ENCODE assay signal across 23 mouse cellular contexts in genomic region chr3:54274651-54275050, GRCm38 (mm10).
DNase-seq lines count a peak whose midpoint lies in the region; ATAC-seq and TF ChIP-seq lines count a peak whose summit lies in the region.
"Had no signal": no experiment of that assay in that cellular context is flagged by ENCODE, and none has a peak within 500 bp of the region (broad histone marks: within the 10 kb centered on the region; RNA-seq: fewer than 3 reads in every experiment).

No protein-coding gene starts in this region.

- H3K9ac ChIP-seq in heart, embryonic 16.5 days (ENCODE audit: low read length) = no peak overlapping the region
- H3K9ac ChIP-seq in lung, postnatal 0 days (replicated peaks; ENCODE audit: low read depth) = no peak overlapping the region
- H3K9ac ChIP-seq: hindbrain, embryonic 13.5 days had no signal

- no peak overlapping the region for H3K4me3 ChIP-seq in heart, embryonic 16.5 days (ENCODE audit: low read length)
- H3K4me3 ChIP-seq in heart, embryonic 10.5 days = no peak overlapping the region
- H3K4me3 ChIP-seq in lung, postnatal 0 days (ENCODE audit: low read depth, low read length) = no peak overlapping the region
- H3K4me3 ChIP-seq: embryonic facial prominence, embryonic 10.5 days; forebrain, embryonic 10.5 days; hindbrain, embryonic 13.5 days had no signal

- H3K9me3 ChIP-seq in heart, embryonic 16.5 days (replicated peaks; ENCODE audit: control insufficient read depth, low read length) = no peaks in the 10 kb centered on the region
- H3K9me3 ChIP-seq in heart, embryonic 10.5 days = no peaks in the 10 kb centered on the region
- H3K9me3 ChIP-seq in lung, postnatal 0 days (ENCODE audit: low read length) = no peaks in the 10 kb centered on the region
- H3K9me3 ChIP-seq: embryonic facial prominence, embryonic 10.5 days; forebrain, embryonic 10.5 days; hindbrain, embryonic 13.5 days had no signal

- 40% methylated on average over 7 of the region's 7 CpGs for WGBS in heart, embryonic 16.5 days
- 69% methylated on average over 7 of the region's 7 CpGs for WGBS in heart, embryonic 10.5 days
- WGBS in lung, postnatal 0 days = 45% methylated on average over 7 of the region's 7 CpGs

- no peak overlapping the region for H3K4me2 ChIP-seq in heart, embryonic 16.5 days (ENCODE audit: low read depth, low read length)
- H3K4me2 ChIP-seq in lung, postnatal 0 days (replicated peaks; ENCODE audit: low read depth, low read length) = no peak overlapping the region
- H3K4me2 ChIP-seq: hindbrain, embryonic 13.5 days had no signal

- H3K4me1 ChIP-seq in heart, embryonic 16.5 days (ENCODE audit: control insufficient read depth, insufficient read depth, low read length) = peaks cover 6% of the 10 kb centered on the region; the same call in 1 of the 2 replicates
- H3K4me1 ChIP-seq in heart, embryonic 10.5 days = peaks cover 3% of the 10 kb centered on the region; the same call in 1 of the 2 replicates
- H3K4me1 ChIP-seq in lung, postnatal 0 days (ENCODE audit: insufficient read depth, low read depth, low read length) = no peaks in the 10 kb centered on the region
- H3K4me1 ChIP-seq: embryonic facial prominence, embryonic 10.5 days; forebrain, embryonic 10.5 days; hindbrain, embryonic 13.5 days had no signal

- no peaks in the 10 kb centered on the region for H3K36me3 ChIP-seq in heart, embryonic 16.5 days (ENCODE audit: control insufficient read depth, insufficient read depth)
- H3K36me3 ChIP-seq in heart, embryonic 10.5 days = no peaks in the 10 kb centered on the region
- H3K36me3 ChIP-seq in lung, postnatal 0 days (ENCODE audit: insufficient read depth, low read length) = no peaks in the 10 kb centered on the region
- H3K36me3 ChIP-seq: embryonic facial prominence, embryonic 10.5 days; forebrain, embryonic 10.5 days; hindbrain, embryonic 13.5 days had no signal

- no peak for TF ChIP-seq CTCF in lung, postnatal 0 days (IDR thresholded peaks at IDR 0.05)

- DNase-seq in heart, adult 8-10 months (ENCODE audit: low spot score) = peak; percentile 18
- no peak for DNase-seq in heart, adult 11 months
- no peak for DNase-seq in heart, embryonic 10.5 days (ENCODE audit: low spot score)
- peak; percentile 50 for DNase-seq in lung, postnatal 0 days (ENCODE audit: low spot score)
- no peak for DNase-seq in lung, postnatal 4 days
- DNase-seq in gonadal fat pad, adult 2 months (ENCODE audit: low read depth) = peak; percentile 16
- no peak for DNase-seq in kidney, postnatal 25 days
- DNase-seq: adrenal gland, postnatal 14 days; cerebellum, adult 18-20 months; cerebellum, adult 9-11 months; cerebellum, postnatal 36 days; gastrocnemius, postnatal 14 days; kidney, adult 11 months; kidney, adult 9 months had no signal

- no peaks in the 10 kb centered on the region for H3K27me3 ChIP-seq in heart, embryonic 16.5 days (ENCODE audit: control insufficient read depth, insufficient read depth, low read length)
- H3K27me3 ChIP-seq in heart, embryonic 10.5 days (ENCODE audit: insufficient read depth, poor library complexity, severe bottlenecking) = no peaks in the 10 kb centered on the region
- no peaks in the 10 kb centered on the region for H3K27me3 ChIP-seq in lung, postnatal 0 days (replicated peaks; ENCODE audit: insufficient read depth, low read length)
- H3K27me3 ChIP-seq: CH12.LX; hindbrain, embryonic 13.5 days had no signal

- H3K27ac ChIP-seq in heart, embryonic 16.5 days (ENCODE audit: low read length) = 0 out of 2 replicates have a peak overlapping the region, but pooled peaks have one; percentile 19
- no peak overlapping the region for H3K27ac ChIP-seq in heart, embryonic 10.5 days
- H3K27ac ChIP-seq in lung, postnatal 0 days (ENCODE audit: low read length) = no peak overlapping the region
- H3K27ac ChIP-seq: embryonic facial prominence, embryonic 10.5 days; forebrain, embryonic 10.5 days; hindbrain, embryonic 13.5 days; hindbrain, postnatal 0 days had no signal

- 0 out of 2 replicates have a peak, but pooled peaks have one; percentile 45 for TF ChIP-seq EP300 in lung, postnatal 0 days (IDR thresholded peaks at IDR 0.05)

- no peak for ATAC-seq in heart, embryonic 16.5 days (replicated peaks; ENCODE audit: extremely low read depth, insufficient read depth, low FRiP score)
- no peak for ATAC-seq in lung, postnatal 0 days
- ATAC-seq: activated CD4-positive, CD25-positive, alpha-beta regulatory T cell, adult 4 months; forebrain, embryonic 14.5 days; hindbrain, postnatal 0 days; Patski had no signal

Comparison
In these comparisons a context has a peak if more than half of its experiments do, and no peak if none do; other contexts are left out.
1. DNase-seq: peak in heart, adult 8-10 months (single experiment), lung, postnatal 0 days (single experiment) and gonadal fat pad, adult 2 months (single experiment); none in heart, adult 11 months (single experiment), heart, embryonic 10.5 days (single experiment), lung, postnatal 4 days (0 of 2) and kidney, postnatal 25 days (0 of 2).